In genomic region chr13:47345576-47345975, GRCm38 (mm10) we compare ENCODE assay signal across 11 mouse cellular contexts.
DNase-seq lines count a peak whose midpoint lies in the region; ATAC-seq and TF ChIP-seq lines count a peak whose summit lies in the region.
"Had no signal": no experiment of that assay in that cellular context is flagged by ENCODE, and none has a peak within 500 bp of the region (broad histone marks: within the 10 kb centered on the region; RNA-seq: fewer than 3 reads in every experiment).

No protein-coding gene starts in this region.

- no peak for ATAC-seq in heart, embryonic 11.5 days (replicated peaks; ENCODE audit: insufficient number of reproducible peaks, low FRiP score, low TSS enrichment)
- no peak for ATAC-seq in stomach, postnatal 0 days (ENCODE audit: low FRiP score, low TSS enrichment)
- no peak for ATAC-seq in frontal cortex, adult (ENCODE audit: low TSS enrichment)
- ATAC-seq: Patski had no signal

- DNase-seq in heart, postnatal 4 days: peak; percentile 52
- no peak for DNase-seq in testis, postnatal 14 days (ENCODE audit: low spot score)
- DNase-seq in c-Kit-negative CD71-positive TER-119-positive erythroid progenitor cells, embryonic 14.5 days (ENCODE audit: low read depth, low spot score): peak; percentile 2
- DNase-seq in stomach, postnatal 0 days (ENCODE audit: low spot score): peak; percentile 48
- DNase-seq in cerebellum, adult 2 months: no peak

- 40% methylated on average over 9 of the region's 9 CpGs for WGBS in heart, embryonic 11.5 days (ENCODE audit: insufficient replicate concordance)
- WGBS in stomach, postnatal 0 days: 40% methylated on average over 9 of the region's 9 CpGs
- 47% methylated on average over 9 of the region's 9 CpGs for WGBS in cerebellum, adult 2 months

- H3K4me1 ChIP-seq in heart, embryonic 11.5 days (ENCODE audit: control insufficient read depth, insufficient read depth, low read length): no peaks in the 10 kb centered on the region
- no peaks in the 10 kb centered on the region; the same call in 1 of the 2 replicates for H3K4me1 ChIP-seq in testis, adult 2 months (ENCODE audit: control insufficient read depth, insufficient read depth, low read length)
- H3K4me1 ChIP-seq in stomach, postnatal 0 days (replicated peaks; ENCODE audit: control insufficient read depth, insufficient read depth): no peaks in the 10 kb centered on the region
- H3K4me1 ChIP-seq in cerebellum, adult 2 months (ENCODE audit: control insufficient read depth, insufficient read depth, low read length): no peaks in the 10 kb centered on the region; the same call in 1 of the 2 replicates
- H3K4me1 ChIP-seq: neural tube, embryonic 12.5 days had no signal

- H3K4me3 ChIP-seq in heart, embryonic 11.5 days (ENCODE audit: low read depth, low read length): no peak overlapping the region
- peak overlapping the region; percentile 10; the same call in 1 of the 2 replicates for H3K4me3 ChIP-seq in testis, adult 2 months (ENCODE audit: control insufficient read depth, low read depth, low read length)
- H3K4me3 ChIP-seq in stomach, postnatal 0 days (ENCODE audit: low read depth, low read length): no peak overlapping the region
- H3K4me3 ChIP-seq in cerebellum, adult 2 months (replicated peaks; ENCODE audit: insufficient read depth, low read depth, low read length): no peak overlapping the region
- H3K4me3 ChIP-seq: midbrain, embryonic 12.5 days; neural tube, embryonic 12.5 days had no signal

- no peak for TF ChIP-seq POLR2A in testis, adult 2 months (IDR thresholded peaks at IDR 0.05; ENCODE audit: control insufficient read depth, low read depth, low read length)
- no peak for TF ChIP-seq POLR2A in cerebellum, adult 2 months (IDR thresholded peaks at IDR 0.05; ENCODE audit: borderline replicate concordance, insufficient read depth, low read length)

- H3K36me3 ChIP-seq in heart, embryonic 11.5 days (ENCODE audit: control insufficient read depth, insufficient read depth, low read length): no peaks in the 10 kb centered on the region
- H3K36me3 ChIP-seq in testis, adult 2 months (ENCODE audit: control insufficient read depth, insufficient read depth, low read length): no peaks in the 10 kb centered on the region
- H3K36me3 ChIP-seq in stomach, postnatal 0 days (ENCODE audit: control insufficient read depth, insufficient read depth, low read length): no peaks in the 10 kb centered on the region
- H3K36me3 ChIP-seq: midbrain, embryonic 12.5 days; neural tube, embryonic 12.5 days had no signal

- no peak for TF ChIP-seq CTCF in testis, adult 2 months (IDR thresholded peaks at IDR 0.05; ENCODE audit: control insufficient read depth, insufficient read depth, insufficient replicate concordance, low read depth, low read length)
- TF ChIP-seq CTCF in stomach, postnatal 0 days (IDR thresholded peaks at IDR 0.05; ENCODE audit: low read depth): no peak
- no peak for TF ChIP-seq CTCF in cerebellum, adult 2 months (IDR thresholded peaks at IDR 0.05; ENCODE audit: borderline replicate concordance, insufficient read depth, low read depth, low read length)

- no peaks in the 10 kb centered on the region for H3K27me3 ChIP-seq in heart, embryonic 11.5 days (ENCODE audit: control insufficient read depth, insufficient read depth, low read length)
- no peaks in the 10 kb centered on the region for H3K27me3 ChIP-seq in testis, adult 2 months (ENCODE audit: control insufficient read depth, insufficient read depth, low read length)
- H3K27me3 ChIP-seq in stomach, postnatal 0 days (ENCODE audit: control insufficient read depth, insufficient read depth, low read length): no peaks in the 10 kb centered on the region
- no peaks in the 10 kb centered on the region for H3K27me3 ChIP-seq in cerebellum, adult 2 months (ENCODE audit: control insufficient read depth, insufficient read depth, low read length)
- H3K27me3 ChIP-seq: neural tube, embryonic 12.5 days had no signal

- no peak overlapping the region for H3K27ac ChIP-seq in heart, embryonic 11.5 days (ENCODE audit: low read depth, low read length)
- no peak overlapping the region for H3K27ac ChIP-seq in testis, adult 2 months (ENCODE audit: control insufficient read depth, insufficient read depth, low read depth, low read length)
- H3K27ac ChIP-seq in stomach, postnatal 0 days (replicated peaks): no peak overlapping the region
- no peak overlapping the region for H3K27ac ChIP-seq in cerebellum, adult 2 months (ENCODE audit: insufficient read depth, low read length)
- H3K27ac ChIP-seq: midbrain, embryonic 12.5 days; neural tube, embryonic 12.5 days had no signal

- H3K9ac ChIP-seq in heart, embryonic 11.5 days (ENCODE audit: low read depth, low read length): no peak overlapping the region
- no peak overlapping the region for H3K9ac ChIP-seq in stomach, postnatal 0 days (ENCODE audit: low read length)
- H3K9ac ChIP-seq: midbrain, embryonic 12.5 days; neural tube, embryonic 12.5 days had no signal

- H3K4me2 ChIP-seq in heart, embryonic 11.5 days: no peak overlapping the region
- no peak overlapping the region for H3K4me2 ChIP-seq in stomach, postnatal 0 days (replicated peaks; ENCODE audit: low read depth)
- H3K4me2 ChIP-seq: midbrain, embryonic 12.5 days; neural tube, embryonic 12.5 days had no signal

- TF ChIP-seq EP300 in stomach, postnatal 0 days (optimal IDR thresholded peaks at IDR 0.05): no peak

- H3K9me3 ChIP-seq in heart, embryonic 11.5 days (replicated peaks; ENCODE audit: control insufficient read depth, low read length): no peaks in the 10 kb centered on the region
- H3K9me3 ChIP-seq in stomach, postnatal 0 days (ENCODE audit: control insufficient read depth, low read length): no peaks in the 10 kb centered on the region
- H3K9me3 ChIP-seq: midbrain, embryonic 12.5 days; neural tube, embryonic 12.5 days had no signal

Comparison
In these comparisons a context has a peak if more than half of its experiments do, and no peak if none do; other contexts are left out.
1. DNase-seq: peak in heart, postnatal 4 days (single experiment), c-Kit-negative CD71-positive TER-119-positive erythroid progenitor cells, embryonic 14.5 days (single experiment) and stomach, postnatal 0 days (single experiment); none in testis, postnatal 14 days (single experiment) and cerebellum, adult 2 months (0 of 2).